Mouse (Mus musculus) brain, adult 2 months (tissue): ENCODE data around the gene Trib2.

ENCODE experiments used
- DNase-seq: peaks from one replicate; pipeline ENCODE4 v3.0.0; 2011; ENCODE audit warnings: low read depth, low spot score

Trib2 gene

DNA sequence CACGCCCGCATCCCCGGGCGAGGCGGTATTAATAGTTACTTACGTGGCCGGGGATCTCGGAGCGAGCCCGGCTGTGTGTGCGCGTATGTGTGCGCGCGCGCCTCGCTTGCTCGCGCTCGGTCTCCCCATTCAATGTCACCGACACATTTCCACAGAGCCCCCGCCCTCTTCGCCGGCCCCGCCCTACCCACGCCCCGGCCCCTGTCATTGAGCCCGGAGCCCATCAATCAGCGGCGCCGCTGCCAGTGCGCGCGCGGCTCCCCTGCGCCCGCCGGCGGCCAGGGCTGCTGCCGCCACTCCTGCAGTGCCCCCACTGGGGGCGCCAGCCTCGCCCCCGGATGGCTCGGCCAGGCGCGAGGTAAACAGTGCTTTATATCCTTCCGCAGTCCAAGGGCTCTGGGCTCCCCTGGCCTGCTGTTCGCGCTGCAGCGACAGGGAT lies at the start of gene Trib2:
Gene Trib2 (minus strand): TSS at position 183 of the 439 bp plus-strand sequence.
- DNase-seq: peak; percentile 95

DNA sequence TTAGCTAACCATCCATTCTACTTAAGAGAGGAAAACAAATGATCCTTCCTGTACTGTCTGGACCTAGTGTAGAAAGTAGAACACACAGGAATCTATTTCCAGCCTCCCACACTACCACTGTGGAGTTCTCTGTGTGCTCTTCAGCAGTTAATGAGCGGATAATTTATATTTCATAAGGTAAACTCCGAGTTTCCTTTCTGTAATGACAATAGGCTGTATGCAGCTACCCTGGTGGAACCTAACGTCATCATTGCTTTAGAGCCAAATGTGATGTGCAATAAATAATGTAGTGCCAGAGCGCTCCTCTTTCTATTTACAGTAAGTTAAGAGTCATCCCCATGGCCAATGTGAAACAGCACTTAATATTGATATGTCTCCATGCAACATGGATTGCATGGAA lies 41.3 kb upstream of the Trib2 start:
- DNase-seq: no peak

GRCm38 (mm10) chr12:15855891-15856290 lies 39.2 kb upstream of the Trib2 start:
- no peak for DNase-seq

GRCm38 (mm10) chr12:15852781-15853180 lies 36.1 kb upstream of the Trib2 start:
- peak; percentile 81 for DNase-seq

DNA sequence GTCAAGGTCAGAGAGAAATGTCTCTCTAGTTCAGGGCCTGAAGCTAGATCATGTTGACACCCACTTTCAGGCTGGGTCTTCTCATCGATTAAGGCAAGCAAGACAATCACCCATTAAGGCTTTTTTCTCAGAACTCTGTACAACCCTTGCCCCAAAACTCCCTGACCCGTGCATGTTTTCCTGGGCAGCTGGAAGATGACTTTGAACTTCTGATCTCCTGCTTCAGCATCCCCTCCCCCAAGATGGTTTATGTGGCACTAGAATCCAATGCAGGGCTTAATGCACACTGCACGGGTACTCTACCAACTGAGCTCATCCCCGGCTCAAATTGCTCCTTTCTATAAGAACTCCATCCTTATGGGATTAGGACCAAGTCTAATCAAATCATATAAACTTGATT lies 35.3 kb upstream of the Trib2 start:
- DNase-seq: no peak

DNA sequence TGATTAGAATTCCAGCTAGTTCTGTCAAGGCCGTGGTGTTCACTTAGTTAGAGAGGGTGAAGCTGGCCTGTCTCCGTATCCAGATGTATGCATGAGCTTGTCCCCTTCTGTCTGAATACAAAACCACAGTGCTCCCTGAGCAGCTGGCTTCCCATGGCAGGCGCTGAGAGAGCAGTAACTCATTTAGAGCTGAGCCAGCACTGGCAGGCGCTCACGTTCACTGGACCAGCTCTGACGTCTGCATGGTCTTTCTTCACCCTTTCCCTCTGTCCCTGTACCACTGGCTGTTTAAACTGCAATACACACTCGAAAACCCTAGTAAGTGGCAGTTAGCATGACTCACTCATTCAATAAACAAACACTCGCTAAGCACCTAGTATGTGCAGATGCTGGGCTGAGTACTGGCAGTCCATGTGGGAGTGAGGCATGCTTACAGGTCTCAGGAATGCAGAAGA lies 33.7 kb upstream of the Trib2 start:
- no peak for DNase-seq

- DNase-seq: peak; percentile 85
These were observed 33.2 kb upstream of the Trib2 start for GRCm38 (mm10) chr12:15849861-15850294.

GRCm38 (mm10) chr12:15848391-15848790 lies 31.7 kb upstream of the Trib2 start:
- DNase-seq: no peak

GRCm38 (mm10) chr12:15844701-15845100 lies 28.0 kb upstream of the Trib2 start:
- peak; percentile 53 for DNase-seq

DNA sequence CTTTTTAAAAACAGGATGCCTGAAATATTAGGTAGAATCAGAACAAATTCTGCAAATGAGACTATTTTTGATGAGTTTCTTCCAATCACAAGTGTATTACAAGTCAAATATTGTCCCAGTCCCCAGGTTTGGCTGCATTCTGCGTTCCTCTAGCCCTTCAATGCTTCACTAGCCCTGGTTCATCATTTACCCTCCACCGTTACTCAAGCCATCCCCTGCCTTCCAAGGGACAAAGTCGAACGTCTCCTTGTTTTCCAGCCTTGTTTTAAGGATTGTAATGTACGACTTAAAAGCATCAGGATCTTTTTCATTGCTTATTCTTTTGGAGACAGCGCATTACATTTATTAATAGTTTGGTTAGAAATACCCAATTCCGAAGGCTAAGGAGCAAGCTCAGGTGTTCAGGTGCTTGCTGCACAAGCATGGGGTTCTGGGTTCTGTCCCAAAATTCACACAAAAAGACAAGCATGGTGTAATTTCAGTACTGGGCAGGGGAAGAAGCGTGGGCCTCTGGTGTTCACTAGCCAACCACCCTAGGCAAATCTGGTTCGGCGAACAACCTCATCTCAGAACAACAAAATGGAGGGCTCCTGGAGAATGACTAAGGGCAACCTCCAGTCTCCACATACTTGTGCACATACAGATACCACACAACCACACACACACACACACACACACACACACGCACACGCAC lies 24.3 kb upstream of the Trib2 start:
- DNase-seq: no peak

- DNase-seq: no peak
These were observed 21.5 kb upstream of the Trib2 start for GRCm38 (mm10) chr12:15838201-15838600.

DNA sequence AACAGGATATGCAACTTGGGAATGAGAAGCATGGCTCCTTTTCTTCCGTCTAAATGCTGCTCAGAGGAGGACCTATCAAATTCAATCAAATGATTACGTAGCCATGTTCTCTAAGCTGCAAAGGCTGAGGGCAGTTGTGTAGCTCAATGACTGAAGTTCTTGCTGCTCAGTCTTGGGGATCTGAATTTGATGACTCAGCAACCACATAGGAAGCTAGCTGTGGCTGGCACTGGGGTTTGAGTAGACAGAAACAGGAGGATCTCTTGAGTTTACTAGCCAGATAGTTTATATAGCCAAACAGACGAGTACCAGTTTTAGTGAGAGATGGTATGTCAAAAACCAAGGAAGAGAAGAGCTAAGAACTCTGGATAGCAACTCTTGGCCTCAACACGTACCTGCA lies 20.8 kb upstream of the Trib2 start:
- no peak for DNase-seq

- DNase-seq: peak; percentile 88
These were observed 15.9 kb upstream of the Trib2 start for GRCm38 (mm10) chr12:15832674-15833052.

- DNase-seq: peak; percentile 75
These were observed 15.4 kb upstream of the Trib2 start for GRCm38 (mm10) chr12:15831941-15832673.

DNA sequence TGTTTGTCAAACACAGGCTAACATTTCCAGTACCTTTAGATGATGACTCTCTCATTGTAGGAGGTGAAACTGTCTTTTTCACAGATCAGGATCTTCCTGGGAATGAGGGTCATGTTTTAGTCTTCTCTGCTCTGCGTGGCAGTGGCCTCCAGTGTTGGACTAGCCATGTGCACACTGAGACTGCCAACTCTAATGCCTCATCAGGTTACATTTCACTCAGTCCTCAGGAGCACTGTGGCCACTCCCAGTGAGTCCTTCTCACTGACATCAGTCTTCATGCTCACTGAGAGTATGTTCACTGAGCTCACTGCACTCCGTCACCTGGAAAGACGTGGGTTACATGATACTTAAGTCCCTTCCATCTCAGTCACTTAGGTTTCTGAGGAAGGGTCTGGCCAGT lies 14.0 kb upstream of the Trib2 start:
- DNase-seq: no peak

DNA sequence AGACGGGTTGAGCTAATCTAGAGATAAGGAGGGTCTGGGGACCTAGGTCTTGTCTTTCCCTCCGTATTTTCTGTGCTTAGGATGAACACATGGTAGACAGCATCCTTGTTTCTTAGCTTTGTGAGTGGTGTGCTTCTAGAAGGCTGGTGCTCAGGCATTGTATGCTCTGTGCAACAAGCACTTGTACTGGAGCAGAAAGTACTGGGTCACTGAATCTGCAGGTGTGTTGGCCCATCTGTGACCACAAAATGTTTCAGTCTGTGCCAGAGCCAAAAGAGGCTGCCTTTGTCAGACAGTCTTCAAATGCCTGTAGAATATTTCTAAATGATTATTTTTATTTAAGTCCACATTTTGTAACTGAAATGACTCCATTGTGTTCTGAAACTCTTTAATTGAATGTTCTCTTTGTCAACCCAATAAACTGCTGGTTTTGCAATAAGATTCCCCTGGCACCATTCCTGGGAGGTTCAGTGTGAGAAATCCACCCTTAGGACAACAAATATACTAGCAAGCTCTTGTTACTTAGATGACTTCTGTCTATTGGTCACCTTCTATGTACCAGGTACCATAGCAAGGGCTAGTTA lies 12.2 kb upstream of the Trib2 start:
- no peak for DNase-seq

DNA sequence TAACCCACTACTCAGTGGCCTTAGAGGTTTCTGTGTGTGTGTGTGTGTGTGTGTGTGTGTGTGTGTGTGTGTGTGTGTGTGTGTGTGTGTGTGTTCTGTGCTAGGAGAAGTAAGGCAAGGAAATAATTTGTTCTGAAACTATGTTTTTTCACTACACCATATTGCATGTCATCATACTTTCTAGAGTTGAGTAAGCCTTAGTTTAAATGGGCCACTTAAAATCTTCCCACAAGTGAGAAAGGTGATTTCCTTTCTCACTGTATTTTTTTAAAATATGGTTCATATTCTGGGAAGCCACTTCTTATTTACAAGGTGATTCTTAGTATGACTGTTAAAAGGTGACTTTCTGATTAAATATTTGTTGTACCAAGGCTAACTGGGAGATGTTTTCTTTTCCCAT lies 4.3 kb upstream of the Trib2 start:
- DNase-seq: no peak

GRCm38 (mm10) chr12:15817365-15817764 lies 643 bp upstream of the Trib2 start:
- no peak for DNase-seq

GRCm38 (mm10) chr12:15816254-15816605 lies 492 bp downstream of the Trib2 start:
- no peak for DNase-seq

- DNase-seq: peak; percentile 90
These were observed 1.0 kb downstream of the Trib2 start for GRCm38 (mm10) chr12:15815576-15816253.

DNA sequence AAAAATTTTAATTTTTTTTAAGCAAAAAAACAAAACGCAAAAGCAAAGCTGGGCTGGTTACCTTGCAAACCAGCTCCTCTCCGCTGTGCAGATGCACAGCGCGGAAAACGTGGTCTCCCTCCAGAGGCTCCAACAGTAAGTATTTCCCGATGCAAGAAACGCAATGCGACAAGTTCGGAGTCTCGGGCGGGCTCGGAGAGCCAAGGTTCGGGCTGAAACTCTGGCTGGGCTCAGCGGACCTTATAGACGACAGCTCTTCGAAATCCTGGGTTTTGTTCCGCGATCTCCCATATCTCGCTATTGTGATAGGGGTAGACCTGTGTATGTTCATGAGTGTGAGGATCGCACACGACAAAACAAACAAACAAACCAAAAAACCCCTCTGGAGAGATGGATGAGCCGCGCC lies 1.5 kb downstream of the Trib2 start:
- DNase-seq: peak; percentile 70
